Mouse (Mus musculus): Measurements from ENCODE around the gene Tbcel. TPM values are rescaled to one million over a fixed set of nuclear protein-coding genes. Genes with fewer than 3 reads are reported as not detected.

Gene Tbcel
- 22.8 TPM in 2 replicates for polyA plus RNA-seq (2012; rRNA removed)

DNA sequence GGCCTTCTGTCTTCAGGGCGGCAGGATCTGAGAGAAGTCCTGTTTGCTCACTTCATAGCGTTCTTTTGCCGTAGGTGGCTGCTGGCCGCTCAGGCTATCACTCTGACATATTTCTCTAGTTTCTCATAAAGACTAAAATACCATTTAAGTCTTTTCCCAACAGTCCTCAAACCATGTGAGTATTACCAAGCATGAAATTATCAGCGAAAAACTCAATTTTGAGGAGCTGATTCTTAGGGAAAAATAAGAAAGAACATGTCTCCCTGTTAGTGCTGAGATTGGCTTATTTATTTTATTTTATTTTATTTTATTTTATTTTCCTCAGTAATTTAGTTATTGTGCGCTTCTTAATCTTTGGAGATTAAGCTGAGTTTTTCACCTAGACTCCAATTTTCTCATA, at the start of gene Tbcel:
Gene Tbcel, minus strand, starts transcription at position 101 of the 400 bp plus-strand sequence.
- WGBS, result 97% methylated on average over 6 of the region's 6 CpGs
- no peak within 1 kb of the TSS for H3K27ac ChIP-seq (ENCODE audit: control insufficient read depth, insufficient read depth, low read length)
- no peaks in the 10 kb centered on the region for H3K36me3 ChIP-seq (ENCODE audit: control insufficient read depth, insufficient read depth, low read length)
- H3K4me3 ChIP-seq (ENCODE audit: control insufficient read depth, insufficient read depth, low read length), result no peak within 1 kb of the TSS
- DNase-seq, result no peak
- H3K4me1 ChIP-seq (replicated peaks; ENCODE audit: control insufficient read depth, insufficient read depth, low read length), result 0 out of 2 replicates have a peak, but pooled peaks cover 2% of the 10 kb centered on the region
- no peaks in the 10 kb centered on the region for H3K27me3 ChIP-seq (ENCODE audit: control insufficient read depth, insufficient read depth, low read length)
- TF ChIP-seq POLR2A (IDR thresholded peaks at IDR 0.05; ENCODE audit: control insufficient read depth, extremely low read depth, insufficient read depth, low read length, poor library complexity), result no peak

DNA sequence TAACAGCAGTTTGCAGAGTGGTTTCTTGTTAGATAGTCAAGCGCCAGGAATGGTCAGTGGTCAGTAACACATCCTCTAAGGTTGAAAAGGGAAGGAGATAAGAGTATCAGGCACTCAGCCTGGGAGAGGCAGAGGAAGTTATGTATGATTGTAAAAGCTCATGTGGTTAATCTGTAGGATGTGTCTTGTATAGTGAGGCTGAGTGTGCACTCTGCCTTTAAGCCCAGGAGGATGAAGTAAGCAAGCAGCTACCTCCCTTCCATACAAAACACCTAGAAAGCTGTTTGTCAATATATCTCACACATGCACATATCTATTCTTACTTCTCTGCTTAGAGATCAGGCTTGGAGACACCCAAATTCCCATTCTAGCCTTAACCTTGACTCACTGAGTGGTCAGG, 47.6 kb upstream of the Tbcel start:
- H3K27ac ChIP-seq (ENCODE audit: control insufficient read depth, insufficient read depth, low read length), result no peak overlapping the region
- H3K27me3 ChIP-seq (ENCODE audit: control insufficient read depth, insufficient read depth, low read length), result no peaks in the 10 kb centered on the region
- WGBS, result 37% methylated on average over 1 of the region's 1 CpGs
- TF ChIP-seq CTCF (IDR thresholded peaks at IDR 0.05; ENCODE audit: borderline replicate concordance, control insufficient read depth, extremely low read depth, insufficient read depth, low read length, poor library complexity), result no peak
- no peak for TF ChIP-seq POLR2A (IDR thresholded peaks at IDR 0.05; ENCODE audit: control insufficient read depth, extremely low read depth, insufficient read depth, low read length, poor library complexity)
- no peak overlapping the region for H3K4me3 ChIP-seq (ENCODE audit: control insufficient read depth, insufficient read depth, low read length)
- no peaks in the 10 kb centered on the region for H3K36me3 ChIP-seq (ENCODE audit: control insufficient read depth, insufficient read depth, low read length)
- H3K4me1 ChIP-seq (replicated peaks; ENCODE audit: control insufficient read depth, insufficient read depth, low read length), result no peaks in the 10 kb centered on the region
- DNase-seq, result no peak

GRCm38 (mm10) chr9:42550116-42550515, 42.5 kb upstream of the Tbcel start:
- no peak for TF ChIP-seq POLR2A (IDR thresholded peaks at IDR 0.05; ENCODE audit: control insufficient read depth, extremely low read depth, insufficient read depth, low read length, poor library complexity)
- TF ChIP-seq CTCF (IDR thresholded peaks at IDR 0.05; ENCODE audit: borderline replicate concordance, control insufficient read depth, extremely low read depth, insufficient read depth, low read length, poor library complexity), result peak; percentile 96
- no peaks in the 10 kb centered on the region for H3K4me1 ChIP-seq (replicated peaks; ENCODE audit: control insufficient read depth, insufficient read depth, low read length)
- H3K36me3 ChIP-seq (ENCODE audit: control insufficient read depth, insufficient read depth, low read length), result no peaks in the 10 kb centered on the region
- no peak overlapping the region for H3K27ac ChIP-seq (ENCODE audit: control insufficient read depth, insufficient read depth, low read length)
- no peak overlapping the region for H3K4me3 ChIP-seq (ENCODE audit: control insufficient read depth, insufficient read depth, low read length)
- DNase-seq, result peak; percentile 83
- H3K27me3 ChIP-seq (ENCODE audit: control insufficient read depth, insufficient read depth, low read length), result no peaks in the 10 kb centered on the region
- 25% methylated on average over 13 of the region's 13 CpGs for WGBS

GRCm38 (mm10) chr9:42548981-42549380, 41.4 kb upstream of the Tbcel start:
- Histone ChIP-seq H3K27ac (ENCODE audit: control insufficient read depth, insufficient read depth, low read length) (no peak overlapping the region), H3K27me3 (ENCODE audit: control insufficient read depth, insufficient read depth, low read length) (no peaks in the 10 kb centered on the region)
- 70% methylated on average over 7 of the region's 7 CpGs for WGBS

DNA sequence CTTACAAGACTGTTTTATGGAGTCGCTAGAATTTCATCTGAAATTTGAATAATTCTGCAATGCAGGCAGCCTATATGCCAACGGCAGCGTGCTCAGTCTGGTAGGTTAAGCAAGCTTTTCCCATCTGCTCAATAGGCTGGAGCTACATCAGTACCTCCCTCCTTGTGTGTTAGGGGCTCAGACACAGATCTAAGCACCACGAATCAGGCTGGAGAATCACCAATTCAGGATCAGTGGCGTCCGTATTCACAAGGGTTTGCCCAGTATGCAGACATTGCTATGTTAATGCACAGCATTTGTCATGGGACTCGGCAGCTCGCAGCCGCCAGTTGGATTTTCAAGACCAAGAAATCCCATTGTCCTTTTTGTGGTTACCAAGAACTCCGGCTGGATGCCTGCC, 36.9 kb upstream of the Tbcel start:
- no peak for TF ChIP-seq POLR2A (IDR thresholded peaks at IDR 0.05; ENCODE audit: control insufficient read depth, extremely low read depth, insufficient read depth, low read length, poor library complexity)
- no peak for TF ChIP-seq CTCF (IDR thresholded peaks at IDR 0.05; ENCODE audit: borderline replicate concordance, control insufficient read depth, extremely low read depth, insufficient read depth, low read length, poor library complexity)
- WGBS, result 96% methylated on average over 10 of the region's 10 CpGs
- H3K36me3 ChIP-seq (ENCODE audit: control insufficient read depth, insufficient read depth, low read length), result no peaks in the 10 kb centered on the region
- no peaks in the 10 kb centered on the region for H3K4me1 ChIP-seq (replicated peaks; ENCODE audit: control insufficient read depth, insufficient read depth, low read length)
- H3K27me3 ChIP-seq (ENCODE audit: control insufficient read depth, insufficient read depth, low read length), result no peaks in the 10 kb centered on the region
- no peak overlapping the region for H3K27ac ChIP-seq (ENCODE audit: control insufficient read depth, insufficient read depth, low read length)
- H3K4me3 ChIP-seq (ENCODE audit: control insufficient read depth, insufficient read depth, low read length), result no peak overlapping the region
- DNase-seq, result no peak

More at GRCm38 (mm10) chr9:42548981-42549380, 41.4 kb upstream of the Tbcel start:
- TF ChIP-seq CTCF (IDR thresholded peaks at IDR 0.05; ENCODE audit: borderline replicate concordance, control insufficient read depth, extremely low read depth, insufficient read depth, low read length, poor library complexity), result no peak
- DNase-seq, result no peak
- Histone ChIP-seq H3K4me1 (replicated peaks; ENCODE audit: control insufficient read depth, insufficient read depth, low read length) (no peaks in the 10 kb centered on the region), H3K4me3 (ENCODE audit: control insufficient read depth, insufficient read depth, low read length) (no peak overlapping the region), H3K36me3 (ENCODE audit: control insufficient read depth, insufficient read depth, low read length) (no peaks in the 10 kb centered on the region)

GRCm38 (mm10) chr9:42533491-42533890, 25.9 kb upstream of the Tbcel start:
- H3K36me3 ChIP-seq (ENCODE audit: control insufficient read depth, insufficient read depth, low read length), result no peaks in the 10 kb centered on the region
- H3K4me1 ChIP-seq (replicated peaks; ENCODE audit: control insufficient read depth, insufficient read depth, low read length), result peaks cover 13% of the 10 kb centered on the region
- H3K4me3 ChIP-seq (ENCODE audit: control insufficient read depth, insufficient read depth, low read length), result no peak overlapping the region
- no peak for TF ChIP-seq CTCF (IDR thresholded peaks at IDR 0.05; ENCODE audit: borderline replicate concordance, control insufficient read depth, extremely low read depth, insufficient read depth, low read length, poor library complexity)
- 94% methylated on average over 8 of the region's 8 CpGs for WGBS
- H3K27me3 ChIP-seq (ENCODE audit: control insufficient read depth, insufficient read depth, low read length), result no peaks in the 10 kb centered on the region
- no peak for DNase-seq
- no peak overlapping the region for H3K27ac ChIP-seq (ENCODE audit: control insufficient read depth, insufficient read depth, low read length)

GRCm38 (mm10) chr9:42533041-42533440, 25.4 kb upstream of the Tbcel start:
- peak; percentile 7 for DNase-seq
- TF ChIP-seq CTCF (IDR thresholded peaks at IDR 0.05; ENCODE audit: borderline replicate concordance, control insufficient read depth, extremely low read depth, insufficient read depth, low read length, poor library complexity) (no peak), POLR2A (IDR thresholded peaks at IDR 0.05; ENCODE audit: control insufficient read depth, extremely low read depth, insufficient read depth, low read length, poor library complexity) (no peak)

More at GRCm38 (mm10) chr9:42533041-42533440, 25.4 kb upstream of the Tbcel start:
- no peak overlapping the region for H3K27ac ChIP-seq (ENCODE audit: control insufficient read depth, insufficient read depth, low read length)
- no peaks in the 10 kb centered on the region for H3K27me3 ChIP-seq (ENCODE audit: control insufficient read depth, insufficient read depth, low read length)
- WGBS, result 37% methylated on average over 6 of the region's 6 CpGs
- H3K36me3 ChIP-seq (ENCODE audit: control insufficient read depth, insufficient read depth, low read length), result no peaks in the 10 kb centered on the region
- H3K4me1 ChIP-seq (replicated peaks; ENCODE audit: control insufficient read depth, insufficient read depth, low read length), result peaks cover 15% of the 10 kb centered on the region
- no peak overlapping the region for H3K4me3 ChIP-seq (ENCODE audit: control insufficient read depth, insufficient read depth, low read length)
